Mouse (Mus musculus): Measurements from ENCODE around the gene Taf3.
A peak's percentile ranks its signal among the peaks of the same experiment; 100 is the strongest.

DNA sequence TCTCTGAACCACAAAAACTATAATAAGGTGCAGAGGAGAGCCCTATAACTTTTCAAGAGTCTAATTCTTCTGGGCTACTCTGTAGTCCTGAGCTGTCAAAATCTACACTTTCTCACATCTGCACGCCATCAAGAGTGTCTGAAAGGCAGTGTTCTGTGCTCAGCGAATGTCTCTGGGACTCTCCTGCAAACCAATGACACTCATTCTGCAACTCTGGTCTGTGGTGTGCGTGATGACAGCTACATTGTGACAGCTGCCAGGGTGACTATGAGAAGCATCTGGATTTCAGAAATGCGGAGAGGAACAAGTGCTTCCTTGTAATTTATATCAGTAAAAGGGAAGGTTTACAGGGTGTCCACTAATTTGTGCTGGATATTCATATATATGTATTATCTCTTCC is 78.2 kb downstream of the Taf3 start:
- TF ChIP-seq TCF12 (IDR thresholded peaks at IDR 0.05; ENCODE audit: low read depth, low read length) = peak; percentile 64
- TF ChIP-seq CTCF (conservative IDR thresholded peaks at IDR 0.05 in 1 of 2, IDR thresholded peaks at IDR 0.05 in 1 of 2; ENCODE audit: low read depth in 2 of 2, low read length in 2 of 2) = no peak
- TF ChIP-seq E2F4 (IDR thresholded peaks at IDR 0.05; ENCODE audit: insufficient replicate concordance, low read depth, low read length) = no peak
- TF ChIP-seq MAX (IDR thresholded peaks at IDR 0.05; ENCODE audit: low read length) = peak; percentile 39; the same call in 1 of the 2 replicates
- TF ChIP-seq EP300 (IDR thresholded peaks at IDR 0.05; ENCODE audit: low read length) = peak; percentile 73
- TF ChIP-seq POLR2A (IDR thresholded peaks at IDR 0.05; ENCODE audit: low read depth, low read length) = no peak
- no peak; the same call in 1 of the 2 replicates for TF ChIP-seq RAD21 (IDR thresholded peaks at IDR 0.05; ENCODE audit: low read depth, low read length)
